Mouse (Mus musculus) lung, adult 2 months (tissue): ENCODE results near the gene Csnk2a1. TPM values are rescaled to one million over a fixed set of nuclear protein-coding genes. Genes with fewer than 3 reads are reported as not detected.
"Not testable (repeated sequence)": the region's sequence is repeated elsewhere in the genome, so short reads cannot be mapped to it uniquely, and the experiment has no call there.

ENCODE experiments used
- DNase-seq: peaks from one replicate; pipeline ENCODE4 v3.0.0; 2022
- H3K4me1 ChIP-seq: fragments of 200-500 bp; 2 replicates; pipeline ENCODE4 v1.6.1; 2011; ENCODE audit warnings: low read length; ENCODE audit not compliant: control insufficient read depth, insufficient read depth
- H3K4me3 ChIP-seq: fragments of 200-500 bp; replicated peaks from 2 replicates; pipeline ENCODE3; 2011; ENCODE audit warnings: low read depth, mild to moderate bottlenecking, control low read depth, low read length; ENCODE audit errors: extremely low read depth
- CTCF ChIP-seq: fragments of 200-500 bp; IDR thresholded peaks from 2 replicates; pipeline ENCODE4 v1.5.1; 2011; ENCODE audit warnings: mild to moderate bottlenecking, low read length, control low read depth; ENCODE audit not compliant: insufficient read depth
- POLR2A ChIP-seq: fragments of 200-500 bp; IDR thresholded peaks from 2 replicates; pipeline ENCODE4 v1.6.1; 2011; ENCODE audit warnings: low read depth, mild to moderate bottlenecking, control low read depth, low read length, borderline replicate concordance; ENCODE audit errors: extremely low read depth
- WGBS: fragments of 180-500 bp; shearing (Covaris S2); methylation state at CpG from one replicate; pipeline ENCODE4 v1.1.7; 2018; 5-methylcytosine and 5-hydroxymethylcytosine counted together
- polyA plus RNA-seq: library from polyadenylated mRNA; depleted of rRNA; stranded (reverse); fragments of >200 nt; gene quantifications from 2 replicates; pipeline ENCODE4 v1.2.3, GENCODE M21; 2012

Gene Csnk2a1
- polyA plus RNA-seq, 1 experiment = 27.3 TPM

- H3K4me1 ChIP-seq = peaks cover 11% of the 10 kb centered on the region
- H3K4me3 ChIP-seq = peak overlapping the region; percentile 99
- TF ChIP-seq POLR2A (no peak), CTCF (no peak)
- WGBS = under 1% methylated on average over 37 of the region's 38 CpGs
- peak; percentile 79 for DNase-seq
Measured at GRCm38 (mm10) chr2:152227051-152227481, 427 bp downstream of the Csnk2a1 start.

GRCm38 (mm10) chr2:152230046-152230445 is 3.4 kb downstream of the Csnk2a1 start:
- TF ChIP-seq CTCF (no peak), POLR2A (no peak)
- peaks cover 11% of the 10 kb centered on the region for H3K4me1 ChIP-seq
- H3K4me3 ChIP-seq = no peak overlapping the region
- no peak for DNase-seq

- Histone ChIP-seq H3K4me3 (no peak overlapping the region), H3K4me1 (no peaks in the 10 kb centered on the region; the same call in 1 of the 2 replicates)
- TF ChIP-seq POLR2A = no peak
- TF ChIP-seq CTCF = no peak
- DNase-seq = no peak
- WGBS = 72% methylated on average over 1 of the region's 1 CpGs
Measured at GRCm38 (mm10) chr2:152237926-152238325, 11.3 kb downstream of the Csnk2a1 start.

- no peak for DNase-seq
- no peak for TF ChIP-seq CTCF
- TF ChIP-seq POLR2A = no peak
- WGBS = 28% methylated on average over 2 of the region's 2 CpGs
- no peaks in the 10 kb centered on the region; the same call in 1 of the 2 replicates for H3K4me1 ChIP-seq
- H3K4me3 ChIP-seq = no peak overlapping the region
Measured at GRCm38 (mm10) chr2:152240580-152240979, 13.9 kb downstream of the Csnk2a1 start.

GRCm38 (mm10) chr2:152247213-152247612 is 20.6 kb downstream of the Csnk2a1 start:
- TF ChIP-seq POLR2A = no peak
- TF ChIP-seq CTCF = no peak
- WGBS = 76% methylated on average over 1 of the region's 1 CpGs
- no peak for DNase-seq
- H3K4me3 ChIP-seq = no peak overlapping the region
- H3K4me1 ChIP-seq = no peaks in the 10 kb centered on the region; the same call in 1 of the 2 replicates

GRCm38 (mm10) chr2:152250511-152250910 is 23.9 kb downstream of the Csnk2a1 start:
- TF ChIP-seq POLR2A (no peak), CTCF (no peak)
- DNase-seq = no peak
- 50% methylated on average over 4 of the region's 4 CpGs for WGBS
- H3K4me1 ChIP-seq = no peaks in the 10 kb centered on the region; the same call in 1 of the 2 replicates
- H3K4me3 ChIP-seq = no peak overlapping the region

- no peak for TF ChIP-seq POLR2A
- no peak for TF ChIP-seq CTCF
- WGBS = 98% methylated on average over 1 of the region's 1 CpGs
- DNase-seq = no peak
- Histone ChIP-seq H3K4me1 (no peaks in the 10 kb centered on the region), H3K4me3 (no peak overlapping the region)
Measured at GRCm38 (mm10) chr2:152259739-152260138, 33.1 kb downstream of the Csnk2a1 start.

- Histone ChIP-seq H3K4me3 (no peak overlapping the region), H3K4me1 (no peaks in the 10 kb centered on the region)
- TF ChIP-seq POLR2A (no peak), CTCF (no peak)
- no peak for DNase-seq
- 76% methylated on average over 2 of the region's 2 CpGs for WGBS
Measured at GRCm38 (mm10) chr2:152273639-152274038, 47.0 kb downstream of the Csnk2a1 start.

GRCm38 (mm10) chr2:152281407-152281806 is 54.8 kb downstream of the Csnk2a1 start:
- no peak overlapping the region for H3K4me3 ChIP-seq
- DNase-seq = no peak
- 52% methylated on average over 3 of the region's 3 CpGs for WGBS
- TF ChIP-seq POLR2A (no peak), CTCF (no peak)
- no peaks in the 10 kb centered on the region for H3K4me1 ChIP-seq

GRCm38 (mm10) chr2:152287560-152287959 is 60.9 kb downstream of the Csnk2a1 start:
- WGBS = 82% methylated on average over 5 of the region's 5 CpGs
- no peak overlapping the region for H3K4me3 ChIP-seq
- TF ChIP-seq POLR2A = no peak
- no peak for TF ChIP-seq CTCF
- no peaks in the 10 kb centered on the region for H3K4me1 ChIP-seq
- no peak for DNase-seq

GRCm38 (mm10) chr2:152288046-152288445 is 61.4 kb downstream of the Csnk2a1 start:
- Histone ChIP-seq H3K4me3 (no peak overlapping the region), H3K4me1 (no peaks in the 10 kb centered on the region)
- DNase-seq = no peak
- TF ChIP-seq POLR2A = no peak
- TF ChIP-seq CTCF = no peak
- WGBS = 73% methylated on average over 8 of the region's 8 CpGs

- H3K4me1 ChIP-seq, H3K4me3 ChIP-seq, DNase-seq: not testable (repeated sequence)
- 62% methylated on average over 2 of the region's 2 CpGs for WGBS
Measured at GRCm38 (mm10) chr2:152289623-152290022, 63.0 kb downstream of the Csnk2a1 start.
